Mouse (Mus musculus): ENCODE measurements around the gene Atp4b.
"Not testable (repeated sequence)": the region's sequence is repeated elsewhere in the genome, so short reads cannot be mapped to it uniquely, and the experiment has no call there.

The Atp4b gene

GRCm38 (mm10) chr8:13382536-13382935 lies 14.1 kb downstream of the Atp4b start:
- DNase-seq (ENCODE audit: low spot score), result no peak

GRCm38 (mm10) chr8:13381630-13382029 lies 15.0 kb downstream of the Atp4b start:
- no peak for DNase-seq (ENCODE audit: low spot score)

DNA sequence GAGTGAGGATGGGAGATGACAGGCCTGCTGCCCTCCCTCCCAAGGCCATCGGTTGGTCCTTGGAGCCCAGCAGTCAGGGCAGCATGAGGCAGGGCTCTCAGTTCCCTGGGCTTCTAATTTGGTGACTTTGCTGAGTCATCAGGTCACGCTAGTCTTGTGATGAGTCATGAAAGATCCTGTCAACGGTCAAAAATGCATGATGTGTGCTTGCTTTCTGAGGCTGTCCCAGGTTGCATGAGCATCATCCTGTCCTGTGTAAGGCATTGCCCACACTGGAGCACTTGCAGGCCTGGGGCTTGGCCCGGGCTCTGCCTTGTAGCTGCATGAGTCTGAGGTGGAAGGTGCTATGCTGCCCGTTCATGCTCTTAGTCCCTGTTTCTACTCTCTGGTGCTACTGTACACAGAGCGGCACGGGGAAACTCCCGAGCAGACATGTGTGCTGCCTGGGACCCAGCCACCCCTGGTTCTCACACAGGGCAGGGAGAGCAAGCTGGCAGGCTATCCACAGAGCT lies 23.4 kb downstream of the Atp4b start:
- no peak for DNase-seq (ENCODE audit: low spot score)

DNA sequence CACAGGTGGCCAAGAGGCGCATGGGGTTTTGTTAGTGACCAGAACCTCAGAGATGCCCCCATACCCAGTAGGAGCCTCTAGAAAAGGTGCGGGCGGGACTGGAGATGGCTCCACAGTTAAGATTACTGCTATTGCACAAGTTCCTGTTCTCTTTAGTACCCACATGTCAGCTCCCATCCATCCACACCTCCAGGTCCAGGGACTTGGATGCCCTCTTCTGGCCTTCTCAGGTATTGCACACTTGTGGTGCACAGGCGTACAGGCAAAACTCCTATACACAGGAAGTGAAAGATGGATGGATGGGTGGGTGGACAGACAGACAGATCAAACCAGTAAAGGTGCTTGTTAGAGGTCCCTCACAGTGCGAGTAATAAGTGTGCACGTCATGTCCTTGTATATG lies 34.8 kb downstream of the Atp4b start:
- no peak for DNase-seq (ENCODE audit: low spot score)

- DNase-seq (ENCODE audit: low spot score), result no peak
Measured at GRCm38 (mm10) chr8:13360213-13360612, 36.4 kb downstream of the Atp4b start.

- DNase-seq (ENCODE audit: low spot score), result peak; percentile 53
Measured at GRCm38 (mm10) chr8:13356681-13357080, 39.9 kb downstream of the Atp4b start.

DNA sequence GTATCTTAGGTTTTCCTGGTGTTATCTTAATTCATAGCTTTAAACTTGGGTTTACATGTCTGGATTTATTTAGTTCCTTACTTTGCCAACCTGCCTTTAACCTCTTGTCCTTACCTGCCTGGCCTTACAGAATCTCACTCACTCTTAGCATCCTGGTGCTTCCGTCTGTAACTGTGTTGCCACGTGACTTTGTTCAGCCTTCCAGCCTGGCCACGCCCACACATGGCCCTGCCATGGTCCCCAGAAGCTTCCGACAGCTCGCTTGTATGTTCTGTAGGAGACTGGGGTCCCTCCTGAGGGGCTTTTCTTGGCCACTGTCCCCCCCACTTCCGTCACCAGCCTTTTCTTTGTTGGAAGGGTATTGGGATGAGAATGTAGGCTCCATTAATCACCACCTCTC lies 40.4 kb downstream of the Atp4b start:
- no peak for DNase-seq (ENCODE audit: low spot score)

- DNase-seq (ENCODE audit: low spot score), result no peak
Measured at GRCm38 (mm10) chr8:13353883-13354282, 42.7 kb downstream of the Atp4b start.

DNA sequence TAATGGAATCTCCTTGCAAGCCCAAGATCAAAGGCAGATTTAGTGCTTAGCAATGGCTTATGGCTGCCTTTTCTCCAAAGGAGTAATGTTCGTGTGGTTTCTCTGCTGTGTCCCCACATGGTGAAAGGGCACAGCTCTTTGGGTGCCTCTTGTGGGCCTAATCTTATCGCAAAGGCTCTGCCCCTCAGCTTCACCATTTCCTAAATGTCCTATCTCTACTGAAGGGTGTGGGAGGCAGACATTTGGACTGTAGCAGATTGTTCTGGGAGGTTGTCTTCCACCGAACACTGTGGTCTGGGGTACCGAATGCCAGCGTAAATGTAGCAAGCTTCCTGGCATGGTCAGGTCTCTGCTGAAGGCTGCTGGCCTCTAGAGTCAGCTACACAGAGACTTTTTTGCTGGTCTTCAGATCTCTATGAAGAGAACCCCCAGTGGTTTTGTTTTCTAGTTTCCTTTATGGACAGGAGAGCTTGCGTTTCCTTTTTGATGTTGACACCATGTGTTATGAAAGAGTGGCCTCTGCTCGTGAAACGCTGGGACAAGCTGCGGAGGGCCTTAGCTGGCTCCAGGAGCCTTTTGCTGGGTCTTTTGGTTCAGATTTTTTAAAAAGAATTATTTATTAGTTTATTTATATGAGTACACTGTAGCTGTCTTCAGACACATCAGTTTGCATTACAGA lies 43.3 kb downstream of the Atp4b start:
- no peak for DNase-seq (ENCODE audit: low spot score)

DNA sequence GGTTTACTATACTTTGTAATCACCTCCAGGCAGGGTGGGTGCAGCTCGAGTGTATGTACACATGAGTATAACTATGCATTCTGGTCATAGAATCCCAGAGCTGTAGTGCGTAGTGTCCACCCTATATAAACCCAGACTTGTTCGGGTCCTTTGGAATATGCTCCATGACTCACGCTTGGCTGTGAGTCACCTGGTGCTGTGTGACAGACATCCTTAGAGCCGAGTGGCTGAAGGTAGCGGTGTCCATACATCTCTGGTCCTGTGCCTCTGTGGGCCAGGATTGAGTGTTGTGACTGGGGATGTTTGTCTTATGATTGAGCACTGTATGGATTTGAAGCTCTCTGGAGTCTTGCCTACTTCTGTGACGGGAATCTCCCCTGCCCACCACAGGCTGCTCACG lies 44.0 kb downstream of the Atp4b start:
- no peak for DNase-seq (ENCODE audit: low spot score)

GRCm38 (mm10) chr8:13351593-13351992 lies 45.0 kb downstream of the Atp4b start:
- DNase-seq (ENCODE audit: low spot score), result no peak

DNA sequence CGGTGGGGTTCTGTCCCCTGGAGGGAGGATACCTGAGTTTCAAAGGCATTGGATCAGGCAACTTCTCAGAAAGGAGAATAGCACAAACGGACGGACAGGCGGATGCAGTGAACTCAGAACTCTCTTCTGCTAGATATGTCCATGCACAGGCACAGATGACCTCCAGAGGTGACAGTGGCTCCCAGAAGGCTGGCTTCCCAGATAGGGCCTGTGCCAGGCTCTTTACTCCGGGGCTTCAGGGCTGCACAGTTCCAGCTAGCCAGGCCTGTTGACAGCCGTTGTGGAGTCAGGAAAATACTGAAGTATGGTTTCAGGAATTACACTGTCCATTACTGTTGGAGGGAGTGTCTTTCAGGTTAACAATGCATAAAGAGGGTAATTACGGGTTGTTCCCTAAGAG lies 46.6 kb downstream of the Atp4b start:
- DNase-seq (ENCODE audit: low spot score), result no peak

- DNase-seq (ENCODE audit: low spot score), result no peak
Measured at GRCm38 (mm10) chr8:13343134-13343533, 53.5 kb downstream of the Atp4b start.

GRCm38 (mm10) chr8:13342340-13342739 lies 54.3 kb downstream of the Atp4b start:
- DNase-seq (ENCODE audit: low spot score), result no peak

DNA sequence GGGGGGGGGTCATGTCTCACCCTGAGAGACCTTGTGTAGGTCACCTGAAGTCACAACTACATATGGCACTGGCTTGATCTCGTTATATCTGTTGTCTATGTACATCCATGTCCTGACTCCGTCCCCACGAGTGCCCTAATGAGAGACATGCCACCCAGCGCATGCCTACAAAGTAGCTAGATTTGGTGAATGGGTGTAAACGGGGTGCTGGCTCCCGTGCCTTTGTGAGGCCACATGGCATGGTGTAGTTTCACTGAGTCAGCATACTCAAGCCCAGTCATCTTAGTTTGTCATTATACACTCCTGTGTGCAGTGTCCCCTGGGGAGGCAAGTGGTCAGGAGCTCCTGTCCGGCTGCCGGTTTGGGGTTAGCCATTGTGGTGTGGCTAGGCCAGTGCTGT lies 56.0 kb downstream of the Atp4b start:
- no peak for DNase-seq (ENCODE audit: low spot score)

DNA sequence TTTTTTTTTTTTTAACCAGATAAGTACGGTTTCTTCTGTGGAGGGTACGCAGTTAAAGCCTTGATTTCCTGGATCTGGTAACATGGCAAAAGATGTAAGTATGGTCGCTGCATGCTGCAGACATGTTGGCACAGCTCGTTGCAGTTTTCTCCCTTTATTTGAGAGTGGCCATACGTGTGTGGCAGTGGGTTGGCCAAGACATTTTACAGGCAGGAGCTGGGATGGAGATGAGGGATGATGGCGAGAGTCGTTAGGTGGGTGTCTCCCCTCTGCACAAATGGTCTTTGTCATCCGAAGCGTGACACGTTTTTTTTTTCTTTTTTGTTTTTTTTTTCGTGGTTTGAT lies 57.0 kb downstream of the Atp4b start:
- no peak for DNase-seq (ENCODE audit: low spot score)

GRCm38 (mm10) chr8:13338901-13339645 lies 57.6 kb downstream of the Atp4b start:
- DNase-seq (ENCODE audit: low spot score), result peak; percentile 30

DNA sequence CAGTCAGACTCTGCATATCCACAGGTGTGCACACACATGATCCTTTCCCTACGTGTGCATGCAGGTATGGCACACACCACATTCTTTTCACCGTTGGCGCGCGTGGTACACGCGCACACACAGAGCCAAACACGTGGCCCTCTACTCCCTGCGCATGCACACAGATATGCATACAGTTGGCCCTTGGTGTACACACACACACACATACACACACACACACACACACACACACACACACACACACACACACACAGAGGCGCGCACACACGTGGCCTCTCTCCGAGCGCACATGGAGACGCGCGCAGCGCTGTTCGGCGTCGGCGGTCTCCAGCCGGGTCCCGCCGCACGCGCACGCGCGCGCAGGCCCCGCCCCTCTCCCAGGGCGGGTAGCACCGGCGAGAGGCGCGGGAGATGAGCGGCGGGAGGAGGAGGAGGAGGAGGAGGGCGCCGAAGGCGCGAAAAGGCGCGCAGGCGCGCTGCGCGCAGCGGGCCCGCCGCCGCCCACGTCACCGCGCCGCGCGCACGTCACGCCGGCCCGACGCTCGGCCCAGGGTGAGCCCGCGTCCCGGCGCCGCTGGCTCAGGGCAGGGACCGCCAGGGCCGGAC lies 58.3 kb downstream of the Atp4b start, which contains the start of gene Tfdp1:
Gene Tfdp1 (plus strand): TSS at position 497 of the 606 bp plus-strand sequence.
- peak; percentile 81 for DNase-seq (ENCODE audit: low spot score)

- no peak for DNase-seq (ENCODE audit: low spot score)
Measured at GRCm38 (mm10) chr8:13337678-13338077, 58.9 kb downstream of the Atp4b start.

- not testable (repeated sequence) for DNase-seq (ENCODE audit: low spot score)
Measured at GRCm38 (mm10) chr8:13337245-13337644, 59.4 kb downstream of the Atp4b start.

Measured in urinary bladder, postnatal 14 days (tissue).